Mouse (Mus musculus) thymus, adult 2 months (tissue): ENCODE data around the gene Prkg2. TPM values are rescaled to one million over a fixed set of nuclear protein-coding genes. Genes with fewer than 3 reads are reported as not detected.

Experiments used
- DNase-seq: peaks from one replicate; pipeline ENCODE4 v3.0.0; 2021
- H3K27ac ChIP-seq: fragments of 200-500 bp; 2 replicates; pipeline ENCODE4 v1.5.1; 2012; ENCODE audit warnings: low read length, control low read depth; ENCODE audit not compliant: control insufficient read depth, insufficient read depth
- H3K27me3 ChIP-seq: fragments of 200-500 bp; 2 replicates; pipeline ENCODE4 v1.6.1; 2012; ENCODE audit warnings: mild to moderate bottlenecking, low read length, moderate library complexity, mixed read lengths; ENCODE audit not compliant: control insufficient read depth, insufficient read depth
- H3K36me3 ChIP-seq: fragments of 200-500 bp; 2 replicates; pipeline ENCODE4 v1.6.1; 2012; ENCODE audit warnings: mild to moderate bottlenecking, low read length, moderate library complexity; ENCODE audit not compliant: control insufficient read depth, insufficient read depth
- H3K4me1 ChIP-seq: fragments of 200-500 bp; replicated peaks from 2 replicates; pipeline ENCODE4 v1.6.1; 2012; ENCODE audit warnings: low read length; ENCODE audit not compliant: control insufficient read depth, insufficient read depth
- H3K4me3 ChIP-seq: fragments of 200-500 bp; 2 replicates; pipeline ENCODE4 v1.5.1; 2012; ENCODE audit warnings: mild to moderate bottlenecking, low read length, control low read depth, moderate library complexity; ENCODE audit not compliant: control insufficient read depth, insufficient read depth
- CTCF ChIP-seq: fragments of 200-500 bp; IDR thresholded peaks from 2 replicates; pipeline ENCODE4 v1.5.1; 2012; ENCODE audit warnings: mild to moderate bottlenecking, control low read depth, low read length, moderate library complexity, borderline replicate concordance; ENCODE audit not compliant: control insufficient read depth, poor library complexity, insufficient read depth; ENCODE audit errors: extremely low read depth
- POLR2A ChIP-seq: fragments of 200-500 bp; IDR thresholded peaks from 2 replicates; pipeline ENCODE4 v1.6.1; 2012; ENCODE audit warnings: mild to moderate bottlenecking, low read length, control low read depth, moderate library complexity; ENCODE audit not compliant: control insufficient read depth, poor library complexity, insufficient read depth; ENCODE audit errors: extremely low read depth
- WGBS: fragments of 180-500 bp; shearing (Covaris S2); methylation state at CpG from one replicate; pipeline ENCODE4 v1.1.7; 2018; 5-methylcytosine and 5-hydroxymethylcytosine counted together
- polyA plus RNA-seq: library from polyadenylated mRNA; depleted of rRNA; stranded (reverse); fragments of >200 nt; gene quantifications from 2 replicates; pipeline ENCODE4 v1.2.3, GENCODE M21; 2012

Gene Prkg2
- polyA plus RNA-seq, 1 experiment, result 0.15 TPM

GRCm38 (mm10) chr5:98981304-98981703, 55.8 kb downstream of the Prkg2 start:
- Histone ChIP-seq H3K4me1 (no peaks in the 10 kb centered on the region), H3K4me3 (no peak overlapping the region), H3K36me3 (no peaks in the 10 kb centered on the region), H3K27ac (no peak overlapping the region), H3K27me3 (no peaks in the 10 kb centered on the region)
- no peak for DNase-seq
- 93% methylated on average over 7 of the region's 7 CpGs for WGBS
- no peak for TF ChIP-seq CTCF
- TF ChIP-seq POLR2A, result no peak

- H3K4me3 ChIP-seq, result no peak overlapping the region
- no peaks in the 10 kb centered on the region for H3K27me3 ChIP-seq
- DNase-seq, result no peak
- no peak overlapping the region for H3K27ac ChIP-seq
- 82% methylated on average over 6 of the region's 6 CpGs for WGBS
- H3K36me3 ChIP-seq, result no peaks in the 10 kb centered on the region
- TF ChIP-seq POLR2A, result no peak
- TF ChIP-seq CTCF, result no peak
- no peaks in the 10 kb centered on the region for H3K4me1 ChIP-seq
Observed at GRCm38 (mm10) chr5:98978316-98978715, 58.8 kb downstream of the Prkg2 start.

- TF ChIP-seq CTCF (no peak), POLR2A (no peak)
- no peaks in the 10 kb centered on the region for H3K36me3 ChIP-seq
- 67% methylated on average over 10 of the region's 10 CpGs for WGBS
- no peaks in the 10 kb centered on the region for H3K27me3 ChIP-seq
- no peak for DNase-seq
- no peak overlapping the region for H3K4me3 ChIP-seq
- H3K27ac ChIP-seq, result no peak overlapping the region
- H3K4me1 ChIP-seq, result no peaks in the 10 kb centered on the region
Observed at GRCm38 (mm10) chr5:98975877-98976672, 61.1 kb downstream of the Prkg2 start.

GRCm38 (mm10) chr5:98966679-98967078, 70.5 kb downstream of the Prkg2 start:
- Histone ChIP-seq H3K36me3 (no peaks in the 10 kb centered on the region), H3K27ac (no peak overlapping the region), H3K27me3 (no peaks in the 10 kb centered on the region), H3K4me1 (no peaks in the 10 kb centered on the region), H3K4me3 (no peak overlapping the region)
- DNase-seq, result no peak
- TF ChIP-seq CTCF, result no peak
- no peak for TF ChIP-seq POLR2A
- WGBS, result 90% methylated on average over 9 of the region's 9 CpGs

- no peak overlapping the region for H3K27ac ChIP-seq
- H3K4me3 ChIP-seq, result no peak overlapping the region
- no peaks in the 10 kb centered on the region for H3K4me1 ChIP-seq
- 87% methylated on average over 4 of the region's 4 CpGs for WGBS
- no peak for DNase-seq
- no peaks in the 10 kb centered on the region for H3K36me3 ChIP-seq
- TF ChIP-seq POLR2A (no peak), CTCF (no peak)
- no peaks in the 10 kb centered on the region for H3K27me3 ChIP-seq
Observed at GRCm38 (mm10) chr5:98965139-98965538, 72.0 kb downstream of the Prkg2 start.

GRCm38 (mm10) chr5:98964367-98964766, 72.8 kb downstream of the Prkg2 start:
- WGBS, result 77% methylated on average over 6 of the region's 6 CpGs
- Histone ChIP-seq H3K4me1 (no peaks in the 10 kb centered on the region), H3K27me3 (no peaks in the 10 kb centered on the region), H3K4me3 (no peak overlapping the region), H3K27ac (no peak overlapping the region), H3K36me3 (no peaks in the 10 kb centered on the region)
- no peak for DNase-seq
- no peak for TF ChIP-seq POLR2A
- TF ChIP-seq CTCF, result no peak

- H3K27me3 ChIP-seq, result no peaks in the 10 kb centered on the region
- no peaks in the 10 kb centered on the region for H3K36me3 ChIP-seq
- DNase-seq, result no peak
- H3K27ac ChIP-seq, result no peak overlapping the region
- H3K4me1 ChIP-seq, result no peaks in the 10 kb centered on the region
- 61% methylated on average over 2 of the region's 2 CpGs for WGBS
- TF ChIP-seq POLR2A, result no peak
- TF ChIP-seq CTCF, result no peak
- no peak overlapping the region for H3K4me3 ChIP-seq
Observed at GRCm38 (mm10) chr5:98962472-98962871, 74.7 kb downstream of the Prkg2 start.

GRCm38 (mm10) chr5:98955576-98955975, 81.6 kb downstream of the Prkg2 start:
- no peak for DNase-seq
- Histone ChIP-seq H3K4me1 (no peaks in the 10 kb centered on the region), H3K27ac (no peak overlapping the region), H3K36me3 (no peaks in the 10 kb centered on the region), H3K27me3 (no peaks in the 10 kb centered on the region), H3K4me3 (no peak overlapping the region)
- WGBS, result 91% methylated on average over 3 of the region's 3 CpGs
- TF ChIP-seq CTCF, result no peak
- no peak for TF ChIP-seq POLR2A
